Mouse (Mus musculus): Measurements from ENCODE around the gene Omg. TPM values are rescaled to one million over a fixed set of nuclear protein-coding genes. Genes with fewer than 3 reads are reported as not detected.

Gene Omg
- polyA plus RNA-seq (2012; rRNA removed): 127 and 137 TPM in 2 replicates

DNA sequence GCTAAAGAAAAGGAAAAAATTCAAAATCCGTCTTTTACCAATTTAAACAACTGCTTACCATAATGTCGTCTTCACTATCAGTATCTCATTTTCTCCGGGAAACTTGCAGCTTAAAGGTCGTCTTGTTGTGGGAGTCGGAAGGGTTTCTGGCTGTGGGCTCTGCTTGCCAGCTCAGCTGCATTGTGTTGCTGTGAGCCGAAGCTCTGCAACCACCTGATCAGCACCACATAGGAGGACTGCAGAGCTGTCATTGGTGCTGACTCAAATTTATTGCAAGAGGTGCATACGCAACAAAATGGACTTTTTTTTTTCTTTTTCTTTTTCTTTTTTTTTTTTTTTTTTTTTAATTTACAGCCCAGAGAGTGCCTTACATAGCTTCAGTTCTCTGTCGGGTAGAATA is at the start of gene Omg:
Omg (minus strand) TSS at position 240 of the 400 bp plus-strand sequence.
- peak in 1 of 2 experiments; percentile 36 for DNase-seq
- TF ChIP-seq CTCF (IDR thresholded peaks at IDR 0.05; ENCODE audit: borderline replicate concordance, insufficient read depth, low read depth, low read length) (no peak), POLR2A (IDR thresholded peaks at IDR 0.05; ENCODE audit: borderline replicate concordance, insufficient read depth, low read length) (peak; percentile 31; the same call in 1 of the 2 replicates)
- Histone ChIP-seq H3K4me1 (ENCODE audit: control insufficient read depth, insufficient read depth, low read length) (no peaks in the 10 kb centered on the region), H3K4me3 (replicated peaks; ENCODE audit: insufficient read depth, low read depth, low read length) (peak within 1 kb of the TSS; percentile 2), H3K27me3 (ENCODE audit: control insufficient read depth, insufficient read depth, low read length) (no peaks in the 10 kb centered on the region), H3K27ac (ENCODE audit: insufficient read depth, low read length) (no peak within 1 kb of the TSS; the same call in 1 of the 2 replicates)
- 45% methylated on average over 8 of the region's 8 CpGs for WGBS

DNA sequence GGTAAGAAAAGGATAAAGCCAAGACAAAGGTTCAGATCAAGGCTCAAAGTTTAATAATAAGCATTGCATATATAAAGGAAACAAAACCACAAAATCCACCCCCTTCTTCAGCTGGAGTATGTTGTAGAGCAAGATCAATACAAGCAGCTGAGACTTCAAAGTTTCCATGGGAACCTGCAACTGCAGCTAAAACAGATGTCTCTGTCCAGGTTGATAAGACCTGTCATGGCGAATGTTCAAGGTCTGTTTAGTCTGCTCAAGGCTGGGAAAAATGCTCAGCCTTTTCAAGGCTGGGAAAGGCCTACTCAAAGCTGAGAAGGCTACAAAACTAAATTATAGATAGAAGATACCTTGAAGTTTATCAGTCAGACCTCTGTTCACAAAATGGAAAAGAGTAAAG is 48.7 kb upstream of the Omg start:
- no peak overlapping the region for H3K27ac ChIP-seq (ENCODE audit: insufficient read depth, low read length)

DNA sequence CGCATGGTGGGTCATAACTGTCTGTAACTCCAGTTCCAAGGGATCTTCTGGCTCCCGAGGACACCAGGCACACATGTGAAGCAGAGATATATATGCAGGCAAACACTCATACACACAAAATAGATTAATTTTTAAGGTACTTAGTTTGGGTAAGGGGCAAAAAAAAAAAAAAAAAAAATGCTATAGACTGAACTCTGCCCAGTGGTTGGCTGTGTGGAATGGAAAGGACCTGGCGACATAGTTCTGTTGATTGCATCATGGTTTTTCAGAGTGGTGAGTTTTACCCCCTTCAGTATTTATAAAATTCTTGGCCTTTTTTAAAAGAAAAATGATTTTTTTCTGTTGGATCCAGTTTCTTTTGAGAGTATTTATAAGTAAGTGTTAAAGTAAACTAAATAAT is 32.4 kb upstream of the Omg start:
- no peak for DNase-seq
- Histone ChIP-seq H3K27me3 (ENCODE audit: control insufficient read depth, insufficient read depth, low read length) (no peaks in the 10 kb centered on the region), H3K4me1 (ENCODE audit: control insufficient read depth, insufficient read depth, low read length) (peaks cover 10% of the 10 kb centered on the region), H3K4me3 (replicated peaks; ENCODE audit: insufficient read depth, low read depth, low read length) (no peak overlapping the region), H3K27ac (ENCODE audit: insufficient read depth, low read length) (no peak overlapping the region)
- TF ChIP-seq POLR2A (IDR thresholded peaks at IDR 0.05; ENCODE audit: borderline replicate concordance, insufficient read depth, low read length) (no peak), CTCF (IDR thresholded peaks at IDR 0.05; ENCODE audit: borderline replicate concordance, insufficient read depth, low read depth, low read length) (no peak)
- WGBS: 96% methylated on average over 3 of the region's 3 CpGs

More for the DNA sequence above, 48.7 kb upstream of the Omg start:
- Histone ChIP-seq H3K27me3 (ENCODE audit: control insufficient read depth, insufficient read depth, low read length) (no peaks in the 10 kb centered on the region), H3K4me1 (ENCODE audit: control insufficient read depth, insufficient read depth, low read length) (no peaks in the 10 kb centered on the region), H3K4me3 (replicated peaks; ENCODE audit: insufficient read depth, low read depth, low read length) (no peak overlapping the region)
- DNase-seq: no peak
- no peak for TF ChIP-seq POLR2A (IDR thresholded peaks at IDR 0.05; ENCODE audit: borderline replicate concordance, insufficient read depth, low read length)
- no peak for TF ChIP-seq CTCF (IDR thresholded peaks at IDR 0.05; ENCODE audit: borderline replicate concordance, insufficient read depth, low read depth, low read length)
- 93% methylated on average over 1 of the region's 1 CpGs for WGBS

DNA sequence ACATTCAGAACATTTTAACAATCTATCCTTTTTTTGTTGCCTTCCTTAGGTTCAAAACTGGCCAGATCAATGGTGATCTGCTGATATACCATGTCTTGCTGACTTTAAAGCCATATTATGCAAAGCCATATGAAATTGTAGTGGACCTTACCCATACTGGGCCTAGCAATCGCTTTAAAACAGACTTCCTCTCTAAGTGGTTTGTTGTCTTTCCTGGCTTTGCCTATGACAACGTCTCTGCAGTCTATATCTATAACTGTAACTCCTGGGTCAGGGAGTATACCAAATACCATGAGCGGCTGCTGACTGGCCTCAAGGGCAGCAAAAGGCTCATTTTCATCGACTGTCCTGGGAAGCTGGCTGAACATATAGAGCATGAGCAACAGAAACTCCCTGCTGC is 31.7 kb upstream of the Omg start:
- no peak overlapping the region for H3K4me3 ChIP-seq (replicated peaks; ENCODE audit: insufficient read depth, low read depth, low read length)
- no peaks in the 10 kb centered on the region for H3K27me3 ChIP-seq (ENCODE audit: control insufficient read depth, insufficient read depth, low read length)
- WGBS: 96% methylated on average over 4 of the region's 4 CpGs
- H3K27ac ChIP-seq (ENCODE audit: insufficient read depth, low read length): no peak overlapping the region
- DNase-seq: no peak
- TF ChIP-seq CTCF (IDR thresholded peaks at IDR 0.05; ENCODE audit: borderline replicate concordance, insufficient read depth, low read depth, low read length) (no peak), POLR2A (IDR thresholded peaks at IDR 0.05; ENCODE audit: borderline replicate concordance, insufficient read depth, low read length) (no peak)
- H3K4me1 ChIP-seq (ENCODE audit: control insufficient read depth, insufficient read depth, low read length): peaks cover 10% of the 10 kb centered on the region

DNA sequence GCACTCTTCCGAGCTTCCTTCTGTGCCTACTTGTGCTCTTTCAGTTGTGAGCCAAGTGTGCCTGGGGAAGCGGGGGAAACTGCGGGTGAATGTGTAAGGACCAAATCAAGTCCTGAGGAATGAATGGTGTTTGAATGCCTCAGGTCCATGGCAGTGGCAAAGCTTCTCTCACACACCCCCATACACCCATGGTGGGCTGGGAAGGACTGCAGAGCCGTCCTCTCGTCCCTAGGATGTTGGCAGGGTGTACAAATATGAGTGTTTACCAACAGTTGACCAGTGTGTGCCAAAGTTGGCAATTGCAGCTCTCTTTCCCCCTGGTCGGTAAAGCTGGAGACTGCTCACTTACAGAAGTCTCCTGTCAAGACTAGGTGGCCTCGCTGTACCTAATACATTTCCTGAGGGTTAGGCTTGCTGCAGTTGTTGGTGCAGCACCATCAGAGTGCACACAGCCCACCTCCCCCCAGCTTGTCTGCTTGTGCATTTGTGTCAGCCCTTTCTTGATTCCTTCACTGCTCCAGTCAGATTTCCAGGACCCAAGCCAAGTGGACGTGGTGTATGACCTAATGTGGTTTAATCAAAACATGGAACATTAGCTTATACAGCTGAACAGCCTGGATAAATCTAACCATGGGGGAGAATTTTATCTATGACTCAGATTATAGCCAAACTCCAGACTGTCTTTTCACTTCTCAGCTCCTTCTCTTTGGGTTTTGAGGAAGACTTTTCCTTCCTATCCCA is 30.2 kb upstream of the Omg start:
- DNase-seq: peak; percentile 33 to 54
- TF ChIP-seq CTCF (IDR thresholded peaks at IDR 0.05; ENCODE audit: borderline replicate concordance, insufficient read depth, low read depth, low read length) (no peak), POLR2A (IDR thresholded peaks at IDR 0.05; ENCODE audit: borderline replicate concordance, insufficient read depth, low read length) (no peak)

DNA sequence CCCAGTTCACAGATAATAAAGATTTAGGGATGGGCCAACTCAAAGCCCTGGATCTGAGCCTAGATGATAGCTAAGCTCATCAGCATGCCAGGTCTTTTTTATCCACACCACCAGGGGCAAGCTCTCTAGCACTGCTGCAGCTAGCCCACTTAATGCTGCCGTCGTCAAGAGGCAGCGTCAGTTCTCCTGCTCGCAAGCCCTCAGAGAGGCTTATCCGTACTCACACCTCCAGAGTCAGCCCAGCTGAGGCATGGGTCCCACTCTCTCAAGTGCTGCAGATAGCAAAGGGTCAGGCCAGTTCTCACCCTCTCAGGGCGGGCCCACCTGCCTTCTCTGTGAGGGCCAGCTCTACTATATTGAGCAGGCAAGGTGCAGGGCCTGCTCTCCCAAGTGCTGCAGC is 29.4 kb upstream of the Omg start:
- peaks cover 10% of the 10 kb centered on the region for H3K4me1 ChIP-seq (ENCODE audit: control insufficient read depth, insufficient read depth, low read length)
- 79% methylated on average over 6 of the region's 6 CpGs for WGBS
- TF ChIP-seq CTCF (IDR thresholded peaks at IDR 0.05; ENCODE audit: borderline replicate concordance, insufficient read depth, low read depth, low read length): no peak
- no peak for TF ChIP-seq POLR2A (IDR thresholded peaks at IDR 0.05; ENCODE audit: borderline replicate concordance, insufficient read depth, low read length)
- peak in 1 of 2 experiments; percentile 17 for DNase-seq
- no peak overlapping the region for H3K4me3 ChIP-seq (replicated peaks; ENCODE audit: insufficient read depth, low read depth, low read length)
- H3K27me3 ChIP-seq (ENCODE audit: control insufficient read depth, insufficient read depth, low read length): no peaks in the 10 kb centered on the region
- H3K27ac ChIP-seq (ENCODE audit: insufficient read depth, low read length): no peak overlapping the region

More for the DNA sequence above, 30.2 kb upstream of the Omg start:
- Histone ChIP-seq H3K27me3 (ENCODE audit: control insufficient read depth, insufficient read depth, low read length) (no peaks in the 10 kb centered on the region), H3K4me3 (replicated peaks; ENCODE audit: insufficient read depth, low read depth, low read length) (no peak overlapping the region), H3K27ac (ENCODE audit: insufficient read depth, low read length) (no peak overlapping the region), H3K4me1 (ENCODE audit: control insufficient read depth, insufficient read depth, low read length) (peaks cover 10% of the 10 kb centered on the region)
- 22% methylated on average over 8 of the region's 8 CpGs for WGBS

DNA sequence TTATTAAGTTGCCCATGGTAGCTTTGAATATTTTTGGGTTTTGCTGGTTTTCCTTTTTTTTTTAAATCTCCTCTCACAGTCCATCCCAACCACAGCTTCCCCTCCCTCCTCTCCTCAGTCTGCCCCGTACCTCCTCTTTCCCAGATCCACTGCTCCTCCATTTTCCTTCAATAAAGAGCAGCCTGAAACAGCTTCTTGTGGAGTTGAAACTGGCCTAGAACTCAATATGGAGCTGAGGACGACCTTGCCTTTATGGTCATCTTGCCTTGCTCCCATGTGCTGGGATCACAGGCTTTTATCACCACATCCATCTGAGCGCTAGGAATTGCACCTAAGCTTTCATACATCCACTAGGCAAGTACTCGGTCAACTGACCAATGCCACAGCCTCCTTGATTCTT is 27.6 kb upstream of the Omg start:
- Histone ChIP-seq H3K27ac (ENCODE audit: insufficient read depth, low read length) (no peak overlapping the region), H3K4me3 (replicated peaks; ENCODE audit: insufficient read depth, low read depth, low read length) (no peak overlapping the region), H3K27me3 (ENCODE audit: control insufficient read depth, insufficient read depth, low read length) (no peaks in the 10 kb centered on the region), H3K4me1 (ENCODE audit: control insufficient read depth, insufficient read depth, low read length) (peaks cover 12% of the 10 kb centered on the region)
- 96% methylated on average over 4 of the region's 4 CpGs for WGBS
- DNase-seq: no peak
- TF ChIP-seq POLR2A (IDR thresholded peaks at IDR 0.05; ENCODE audit: borderline replicate concordance, insufficient read depth, low read length) (no peak), CTCF (IDR thresholded peaks at IDR 0.05; ENCODE audit: borderline replicate concordance, insufficient read depth, low read depth, low read length) (no peak)

DNA sequence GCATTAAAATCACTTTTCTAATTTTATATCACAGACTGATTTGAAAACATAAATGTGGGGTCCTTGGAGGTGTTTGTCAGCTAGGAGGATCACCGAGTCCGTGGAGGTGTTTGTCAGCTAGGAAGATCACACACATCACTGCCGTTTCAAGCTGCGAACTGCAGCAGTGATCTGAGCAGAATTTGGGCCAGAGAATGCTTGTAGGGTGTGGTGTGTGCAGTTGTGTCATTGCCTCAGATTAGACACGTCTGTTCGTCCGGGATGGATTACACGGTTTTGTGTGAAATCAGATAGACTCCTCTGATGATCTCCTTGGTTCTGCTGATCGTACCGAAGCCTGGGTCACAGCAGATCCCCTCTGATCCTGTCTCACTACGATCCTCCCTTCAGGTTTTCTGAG is 26.9 kb upstream of the Omg start:
- WGBS: 91% methylated on average over 11 of the region's 11 CpGs
- Histone ChIP-seq H3K27me3 (ENCODE audit: control insufficient read depth, insufficient read depth, low read length) (no peaks in the 10 kb centered on the region), H3K4me3 (replicated peaks; ENCODE audit: insufficient read depth, low read depth, low read length) (no peak overlapping the region), H3K27ac (ENCODE audit: insufficient read depth, low read length) (no peak overlapping the region), H3K4me1 (ENCODE audit: control insufficient read depth, insufficient read depth, low read length) (peaks cover 12% of the 10 kb centered on the region)
- TF ChIP-seq CTCF (IDR thresholded peaks at IDR 0.05; ENCODE audit: borderline replicate concordance, insufficient read depth, low read depth, low read length) (no peak), POLR2A (IDR thresholded peaks at IDR 0.05; ENCODE audit: borderline replicate concordance, insufficient read depth, low read length) (no peak)
- no peak for DNase-seq

Measured in cerebellum, adult 2 months (tissue).